Mouse (Mus musculus): ENCODE measurements at regions not wholly inside any gene's neighbourhood (a gene's known extent, or its start where the extent isn't known, plus 50 kb on each side); places are given as distances from the start of the nearest gene placed in this dataset.

GRCm38 (mm10) chr13:5808380-5808779, 52.9 kb upstream of the Klf6 start:
- no peak overlapping the region for H3K27ac ChIP-seq (replicated peaks; ENCODE audit: low read depth, low read length)
- no peak for TF ChIP-seq POLR2A (IDR thresholded peaks at IDR 0.05; ENCODE audit: borderline replicate concordance, extremely low read depth, insufficient read depth, insufficient read length)
- peaks cover 5% of the 10 kb centered on the region; the same call in 1 of the 2 replicates for H3K4me1 ChIP-seq (ENCODE audit: control insufficient read depth, insufficient read depth, low read length)
- no peak overlapping the region for H3K4me3 ChIP-seq (replicated peaks; ENCODE audit: low read length)
- H3K27me3 ChIP-seq (ENCODE audit: control insufficient read depth, insufficient read depth, low read length): no peaks in the 10 kb centered on the region
- no peaks in the 10 kb centered on the region for H3K9me3 ChIP-seq (ENCODE audit: control insufficient read depth, low read length)
- ATAC-seq (ENCODE audit: low FRiP score, low read depth): no peak
- no peak overlapping the region for H3K9ac ChIP-seq (ENCODE audit: low read depth, low read length, severe bottlenecking)
- H3K36me3 ChIP-seq (ENCODE audit: control insufficient read depth, insufficient read depth, low read length): no peaks in the 10 kb centered on the region
- 81% methylated on average over 2 of the region's 2 CpGs for WGBS
- no peak for DNase-seq (ENCODE audit: low spot score)
- H3K4me2 ChIP-seq (replicated peaks; ENCODE audit: low read depth, low read length, severe bottlenecking): no peak overlapping the region

Data from limb, embryonic 14.5 days (tissue).